Mouse (Mus musculus) hindbrain, embryonic 11.5 days (tissue): Measurements from ENCODE around the gene Hspa2. TPM values are rescaled to one million over a fixed set of nuclear protein-coding genes. Genes with fewer than 3 reads are reported as not detected.

ENCODE experiments used
- ATAC-seq: fragments of 200-750 bp; cut with Nextera tagmentation; 2 replicates; pipeline ENCODE4 v1.8.0; 2017; ENCODE audit warnings: mild to moderate bottlenecking, moderate TSS enrichment, moderate library complexity; ENCODE audit not compliant: low FRiP score
- DNase-seq: peaks from one replicate; pipeline ENCODE4 v3.0.0-alpha.2; 2015; ENCODE audit warnings: low spot score
- H3K27ac ChIP-seq: fragments of 300-500 bp; sonication (generic); 2 replicates; pipeline ENCODE4 v1.5.1; 2014; ENCODE audit warnings: mild to moderate bottlenecking, low read depth, low read length
- H3K27me3 ChIP-seq: fragments of 300-500 bp; sonication (generic); 2 replicates; pipeline ENCODE4 v1.6.1; 2014; ENCODE audit warnings: mild to moderate bottlenecking, low read length, moderate library complexity, mixed read lengths; ENCODE audit not compliant: control insufficient read depth, insufficient read depth
- H3K36me3 ChIP-seq: fragments of 300-500 bp; sonication (generic); 2 replicates; pipeline ENCODE4 v1.6.1; 2014; ENCODE audit warnings: mild to moderate bottlenecking, low read length, moderate library complexity, mixed read lengths; ENCODE audit not compliant: control insufficient read depth, insufficient read depth
- H3K4me1 ChIP-seq: fragments of 300-500 bp; sonication (generic); replicated peaks from 2 replicates; pipeline ENCODE4 v1.6.1; 2014; ENCODE audit warnings: low read length, mixed read lengths; ENCODE audit not compliant: control insufficient read depth, insufficient read depth
- H3K4me2 ChIP-seq: fragments of 300-500 bp; sonication (generic); replicated peaks from 2 replicates; pipeline ENCODE4 v1.6.1; 2014; ENCODE audit warnings: mild to moderate bottlenecking, low read depth, low read length
- H3K4me3 ChIP-seq: fragments of 300-500 bp; sonication (generic); 2 replicates; pipeline ENCODE4 v1.5.1; 2014; ENCODE audit warnings: low read depth, low read length
- H3K9ac ChIP-seq: fragments of 300-500 bp; sonication (generic); 2 replicates; pipeline ENCODE4 v1.6.1; 2014; ENCODE audit warnings: low read depth, low read length
- H3K9me3 ChIP-seq: fragments of 300-500 bp; sonication (generic); 2 replicates; pipeline ENCODE4 v1.6.1; 2016; ENCODE audit warnings: low read length; ENCODE audit not compliant: control insufficient read depth
- whole genome bisulfite sequencing: fragments of 180-500 bp; shearing (Covaris S2); extraction: QIAGEN DNeasy Blood & Tissue Kit; methylation state at CpG from one replicate; pipeline ENCODE4 v1.1.7; 2014; 5-methylcytosine and 5-hydroxymethylcytosine counted together
- polyA plus RNA-seq: library from polyadenylated mRNA; unstranded; fragments of >200 nt; fragmentation: Nextera tagmentation; extraction: Ambion mirVana; gene quantifications from 2 replicates; pipeline ENCODE4 v1.2.1, GENCODE M21; 2014

Hspa2 gene
- polyA plus RNA-seq, 1 experiment from 2014 or later: 11.2 TPM

GRCm38 (mm10) chr12:76375506-76375905 is 28.5 kb upstream of the Hspa2 start:
- DNase-seq (no peak), ATAC-seq (no peak)
- H3K4me3 ChIP-seq: no peak overlapping the region
- H3K27me3 ChIP-seq: no peaks in the 10 kb centered on the region
- 90% methylated on average over 3 of the region's 3 CpGs for WGBS
- no peak overlapping the region for H3K4me2 ChIP-seq
- no peaks in the 10 kb centered on the region for H3K9me3 ChIP-seq
- H3K36me3 ChIP-seq: no peaks in the 10 kb centered on the region
- no peak overlapping the region for H3K27ac ChIP-seq
- H3K9ac ChIP-seq: no peak overlapping the region
- H3K4me1 ChIP-seq: 0 out of 2 replicates have a peak, but pooled peaks cover 5% of the 10 kb centered on the region

- Histone ChIP-seq H3K9ac (no peak overlapping the region), H3K4me2 (no peak overlapping the region), H3K4me3 (no peak overlapping the region), H3K27me3 (no peaks in the 10 kb centered on the region), H3K9me3 (no peaks in the 10 kb centered on the region), H3K4me1 (0 out of 2 replicates have a peak, but pooled peaks cover 5% of the 10 kb centered on the region), H3K27ac (no peak overlapping the region), H3K36me3 (no peaks in the 10 kb centered on the region)
- ATAC-seq (no peak), DNase-seq (peak; percentile 40)
- 42% methylated on average over 7 of the region's 7 CpGs for WGBS
These were observed 27.3 kb upstream of the Hspa2 start for GRCm38 (mm10) chr12:76376649-76377048.

- no peak for DNase-seq
- Histone ChIP-seq H3K27ac (no peak overlapping the region), H3K4me1 (0 out of 2 replicates have a peak, but pooled peaks cover 4% of the 10 kb centered on the region), H3K4me2 (no peak overlapping the region), H3K9ac (no peak overlapping the region), H3K36me3 (no peaks in the 10 kb centered on the region), H3K9me3 (no peaks in the 10 kb centered on the region), H3K4me3 (no peak overlapping the region), H3K27me3 (no peaks in the 10 kb centered on the region)
- 96% methylated on average over 6 of the region's 6 CpGs for WGBS
- no peak for ATAC-seq
These were observed 26.9 kb upstream of the Hspa2 start for GRCm38 (mm10) chr12:76377059-76377458.

- 92% methylated on average over 3 of the region's 3 CpGs for WGBS
- Histone ChIP-seq H3K4me1 (no peaks in the 10 kb centered on the region), H3K27me3 (no peaks in the 10 kb centered on the region), H3K9me3 (no peaks in the 10 kb centered on the region), H3K36me3 (no peaks in the 10 kb centered on the region), H3K4me2 (no peak overlapping the region), H3K9ac (no peak overlapping the region), H3K27ac (no peak overlapping the region), H3K4me3 (no peak overlapping the region)
- no peak for ATAC-seq
- DNase-seq: no peak
These were observed 26.2 kb upstream of the Hspa2 start for GRCm38 (mm10) chr12:76377726-76378125.

- no peaks in the 10 kb centered on the region for H3K27me3 ChIP-seq
- DNase-seq (no peak), ATAC-seq (no peak)
- H3K4me2 ChIP-seq: no peak overlapping the region
- H3K27ac ChIP-seq: no peak overlapping the region
- 86% methylated on average over 5 of the region's 5 CpGs for WGBS
- no peaks in the 10 kb centered on the region for H3K36me3 ChIP-seq
- H3K9me3 ChIP-seq: no peaks in the 10 kb centered on the region
- no peak overlapping the region for H3K4me3 ChIP-seq
- no peak overlapping the region for H3K9ac ChIP-seq
- H3K4me1 ChIP-seq: no peaks in the 10 kb centered on the region
These were observed 25.4 kb upstream of the Hspa2 start for GRCm38 (mm10) chr12:76378556-76378955.

GRCm38 (mm10) chr12:76380151-76380550 is 23.8 kb upstream of the Hspa2 start:
- H3K4me1 ChIP-seq: no peaks in the 10 kb centered on the region
- DNase-seq (no peak), ATAC-seq (no peak)
- H3K27me3 ChIP-seq: no peaks in the 10 kb centered on the region
- no peak overlapping the region for H3K27ac ChIP-seq
- no peak overlapping the region for H3K4me2 ChIP-seq
- H3K9ac ChIP-seq: no peak overlapping the region
- H3K9me3 ChIP-seq: no peaks in the 10 kb centered on the region
- no peaks in the 10 kb centered on the region for H3K36me3 ChIP-seq
- 90% methylated on average over 7 of the region's 7 CpGs for WGBS
- no peak overlapping the region for H3K4me3 ChIP-seq

GRCm38 (mm10) chr12:76385342-76385741 is 18.6 kb upstream of the Hspa2 start:
- no peaks in the 10 kb centered on the region for H3K27me3 ChIP-seq
- ATAC-seq (no peak), DNase-seq (no peak)
- H3K4me3 ChIP-seq: no peak overlapping the region
- H3K36me3 ChIP-seq: 0 out of 2 replicates have a peak, but pooled peaks cover 2% of the 10 kb centered on the region
- H3K4me1 ChIP-seq: no peaks in the 10 kb centered on the region
- no peak overlapping the region for H3K4me2 ChIP-seq
- no peak overlapping the region for H3K9ac ChIP-seq
- WGBS: 96% methylated on average over 8 of the region's 8 CpGs
- no peaks in the 10 kb centered on the region for H3K9me3 ChIP-seq
- H3K27ac ChIP-seq: no peak overlapping the region

GRCm38 (mm10) chr12:76388794-76389193 is 15.2 kb upstream of the Hspa2 start:
- no peak overlapping the region for H3K27ac ChIP-seq
- ATAC-seq (peak; percentile 49; the same call in 1 of the 2 replicates), DNase-seq (peak; percentile 23)
- no peaks in the 10 kb centered on the region for H3K9me3 ChIP-seq
- no peak overlapping the region for H3K9ac ChIP-seq
- H3K4me3 ChIP-seq: no peak overlapping the region
- H3K27me3 ChIP-seq: no peaks in the 10 kb centered on the region
- 0 out of 2 replicates have a peak, but pooled peaks cover 2% of the 10 kb centered on the region for H3K36me3 ChIP-seq
- H3K4me1 ChIP-seq: no peaks in the 10 kb centered on the region
- WGBS: 82% methylated on average over 11 of the region's 11 CpGs
- H3K4me2 ChIP-seq: no peak overlapping the region

GRCm38 (mm10) chr12:76391595-76392271 is 12.2 kb upstream of the Hspa2 start:
- no peaks in the 10 kb centered on the region for H3K36me3 ChIP-seq
- 82% methylated on average over 3 of the region's 3 CpGs for WGBS
- no peaks in the 10 kb centered on the region for H3K9me3 ChIP-seq
- no peak overlapping the region for H3K9ac ChIP-seq
- H3K4me3 ChIP-seq: no peak overlapping the region
- ATAC-seq: no peak
- H3K27ac ChIP-seq: no peak overlapping the region
- H3K27me3 ChIP-seq: no peaks in the 10 kb centered on the region
- no peak overlapping the region for H3K4me2 ChIP-seq
- no peak for DNase-seq
- H3K4me1 ChIP-seq: no peaks in the 10 kb centered on the region
